Mouse (Mus musculus) heart, postnatal 0 days (tissue): ENCODE data around the gene Cep95. TPM values are rescaled to one million over a fixed set of nuclear protein-coding genes. Genes with fewer than 3 reads are reported as not detected.

Experiments used
- ATAC-seq: fragments of 200-750 bp; cut with Nextera tagmentation; 2 replicates; pipeline ENCODE4 v1.8.0; 2017; ENCODE audit warnings: low read depth, moderate number of reproducible peaks, moderate library complexity; ENCODE audit not compliant: insufficient read depth
- DNase-seq: peaks from one replicate; pipeline ENCODE4 v3.0.0-alpha.2; 2016; ENCODE audit warnings: low spot score
- H3K27ac ChIP-seq: fragments of 300-500 bp; sonication (generic); 2 replicates; pipeline ENCODE4 v1.5.1; 2014; ENCODE audit warnings: low read depth, mild to moderate bottlenecking
- H3K27me3 ChIP-seq: fragments of 300-500 bp; sonication (generic); 2 replicates; pipeline ENCODE4 v1.6.1; 2014; ENCODE audit warnings: low read length, mixed read lengths; ENCODE audit not compliant: control insufficient read depth, insufficient read depth
- H3K36me3 ChIP-seq: fragments of 300-500 bp; sonication (generic); replicated peaks from 2 replicates; pipeline ENCODE4 v1.6.1; 2014; ENCODE audit warnings: low read length, mixed read lengths; ENCODE audit not compliant: control insufficient read depth, insufficient read depth
- H3K4me1 ChIP-seq: fragments of 300-500 bp; sonication (generic); 2 replicates; pipeline ENCODE4 v1.6.1; 2014; ENCODE audit warnings: antibody characterized with exemption; ENCODE audit not compliant: control insufficient read depth, insufficient read depth
- H3K4me2 ChIP-seq: fragments of 300-500 bp; sonication (generic); 2 replicates; pipeline ENCODE4 v1.6.1; 2014; ENCODE audit warnings: low read depth, mild to moderate bottlenecking, low read length, moderate library complexity
- H3K4me3 ChIP-seq: fragments of 300-500 bp; sonication (generic); 2 replicates; pipeline ENCODE4 v1.5.1; 2014; ENCODE audit warnings: low read depth, low read length
- H3K9ac ChIP-seq: fragments of 300-500 bp; sonication (generic); replicated peaks from 2 replicates; pipeline ENCODE4 v1.6.1; 2014; ENCODE audit warnings: low read depth, low read length, mixed read lengths
- H3K9me3 ChIP-seq: fragments of 300-500 bp; sonication (generic); replicated peaks from 2 replicates; pipeline ENCODE4 v1.6.1; 2016; ENCODE audit warnings: low read length; ENCODE audit not compliant: control insufficient read depth
- CTCF ChIP-seq: IDR thresholded peaks from 2 replicates; pipeline ENCODE4 v1.5.1; 2016; ENCODE audit warnings: antibody characterized with exemption, control low read depth, low read depth
- EP300 ChIP-seq: IDR thresholded peaks from 2 replicates; pipeline ENCODE4 v1.6.1; 2016; ENCODE audit warnings: antibody characterized with exemption, low read depth
- WGBS: fragments of 180-500 bp; shearing (Covaris S2); extraction: QIAGEN DNeasy Blood & Tissue Kit; methylation state at CpG from one replicate; pipeline ENCODE4 v1.1.7; 2014; 5-methylcytosine and 5-hydroxymethylcytosine counted together
- polyA plus RNA-seq: library from polyadenylated mRNA; unstranded; fragments of >200 nt; fragmentation: Nextera tagmentation; extraction: Ambion mirVana; gene quantifications from 2 replicates; pipeline ENCODE4 v1.2.1, GENCODE M21; 2015
- total RNA-seq: library from RNA; depleted of rRNA; stranded (reverse); fragments of >200 nt; gene quantifications from 2 replicates; pipeline ENCODE4 v1.2.3, GENCODE M21; 2014; ENCODE audit warnings: low replicate concordance

Gene Cep95
- total and polyA plus RNA-seq, 2 experiments from 2014 or later = 4.8 to 8.2 TPM

GRCm38 (mm10) chr11:106766611-106767162 lies 22.4 kb upstream of the Cep95 start:
- peaks cover 44% of the 10 kb centered on the region for H3K36me3 ChIP-seq

GRCm38 (mm10) chr11:106767516-106767915 lies 21.5 kb upstream of the Cep95 start:
- no peaks in the 10 kb centered on the region for H3K27me3 ChIP-seq
- H3K4me3 ChIP-seq = no peak overlapping the region
- no peak for ATAC-seq
- H3K27ac ChIP-seq = no peak overlapping the region
- H3K9me3 ChIP-seq = no peaks in the 10 kb centered on the region; the same call in 1 of the 2 replicates
- H3K9ac ChIP-seq = no peak overlapping the region
- peaks cover 53% of the 10 kb centered on the region for H3K36me3 ChIP-seq
- DNase-seq = no peak
- 91% methylated on average over 4 of the region's 4 CpGs for WGBS
- no peak overlapping the region for H3K4me2 ChIP-seq
- no peaks in the 10 kb centered on the region; the same call in 1 of the 2 replicates for H3K4me1 ChIP-seq
- TF ChIP-seq CTCF = no peak
- no peak for TF ChIP-seq EP300

More at GRCm38 (mm10) chr11:106766611-106767162, 22.4 kb upstream of the Cep95 start:
- peaks cover 5% of the 10 kb centered on the region for H3K4me1 ChIP-seq
- no peaks in the 10 kb centered on the region; the same call in 1 of the 2 replicates for H3K9me3 ChIP-seq
- 86% methylated on average over 4 of the region's 4 CpGs for WGBS
- no peak for TF ChIP-seq EP300
- H3K4me2 ChIP-seq = no peak overlapping the region
- no peak for DNase-seq
- no peak overlapping the region for H3K4me3 ChIP-seq
- no peak overlapping the region for H3K9ac ChIP-seq
- H3K27me3 ChIP-seq = no peaks in the 10 kb centered on the region
- ATAC-seq = no peak
- no peak overlapping the region for H3K27ac ChIP-seq

- WGBS = 96% methylated on average over 9 of the region's 9 CpGs
Observed at GRCm38 (mm10) chr11:106770195-106770974, 18.7 kb upstream of the Cep95 start.

GRCm38 (mm10) chr11:106773061-106773460 lies 16.0 kb upstream of the Cep95 start:
- Histone ChIP-seq H3K9me3 (no peaks in the 10 kb centered on the region; the same call in 1 of the 2 replicates), H3K27me3 (no peaks in the 10 kb centered on the region), H3K27ac (no peak overlapping the region), H3K36me3 (peaks cover 72% of the 10 kb centered on the region), H3K4me2 (no peak overlapping the region), H3K4me1 (no peaks in the 10 kb centered on the region), H3K9ac (no peak overlapping the region), H3K4me3 (no peak overlapping the region)
- TF ChIP-seq CTCF (no peak), EP300 (no peak)
- 94% methylated on average over 9 of the region's 9 CpGs for WGBS
- ATAC-seq = no peak
- DNase-seq = no peak

More at GRCm38 (mm10) chr11:106770195-106770974, 18.7 kb upstream of the Cep95 start:
- no peak overlapping the region for H3K27ac ChIP-seq
- TF ChIP-seq EP300 (no peak), CTCF (peak; percentile 41)
- no peak overlapping the region for H3K9ac ChIP-seq
- no peaks in the 10 kb centered on the region; the same call in 1 of the 2 replicates for H3K9me3 ChIP-seq
- DNase-seq (no peak), ATAC-seq (no peak)
- no peak overlapping the region for H3K4me3 ChIP-seq
- H3K27me3 ChIP-seq = no peaks in the 10 kb centered on the region
- no peaks in the 10 kb centered on the region for H3K4me1 ChIP-seq
- H3K4me2 ChIP-seq = no peak overlapping the region
- H3K36me3 ChIP-seq = peaks cover 81% of the 10 kb centered on the region

- peaks cover 63% of the 10 kb centered on the region for H3K36me3 ChIP-seq
- H3K4me2 ChIP-seq = no peak overlapping the region
- no peaks in the 10 kb centered on the region for H3K4me1 ChIP-seq
- H3K4me3 ChIP-seq = no peak overlapping the region
- H3K9ac ChIP-seq = no peak overlapping the region
- TF ChIP-seq CTCF = no peak
- TF ChIP-seq EP300 = no peak
- DNase-seq = no peak
- ATAC-seq = no peak
- H3K27ac ChIP-seq = no peak overlapping the region
- no peaks in the 10 kb centered on the region for H3K27me3 ChIP-seq
- H3K9me3 ChIP-seq = no peaks in the 10 kb centered on the region
- 88% methylated on average over 4 of the region's 4 CpGs for WGBS
Observed at GRCm38 (mm10) chr11:106776960-106777359, 12.1 kb upstream of the Cep95 start.
